Mouse (Mus musculus): Measurements from ENCODE around the gene Crispld2.

Crispld2 gene

DNA sequence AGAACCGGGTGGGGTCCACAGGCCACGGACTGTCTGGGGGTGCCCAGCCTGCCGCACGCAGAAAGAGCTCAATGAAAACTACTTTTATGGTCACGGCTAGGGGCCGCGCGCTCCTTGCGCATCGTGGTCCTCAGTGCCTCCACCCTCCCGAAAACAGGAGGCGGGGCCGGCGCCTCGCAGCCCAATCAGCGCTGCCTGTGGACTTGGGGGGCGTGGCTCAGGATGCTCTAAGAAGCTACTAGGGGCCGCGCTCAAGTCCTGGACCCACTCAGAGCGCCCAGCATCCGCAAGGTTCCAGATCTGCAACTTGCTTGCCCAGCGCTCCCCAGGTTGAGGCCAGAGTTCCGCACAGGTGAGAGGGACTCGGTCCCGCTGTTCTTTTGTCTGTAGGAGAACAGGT lies at the start of gene Crispld2:
Gene Crispld2 (plus strand): TSS at position 190 of the 400 bp plus-strand sequence.
- peak; percentile 11 to 53 for DNase-seq (ENCODE audit: low spot score in 2 of 2)

DNA sequence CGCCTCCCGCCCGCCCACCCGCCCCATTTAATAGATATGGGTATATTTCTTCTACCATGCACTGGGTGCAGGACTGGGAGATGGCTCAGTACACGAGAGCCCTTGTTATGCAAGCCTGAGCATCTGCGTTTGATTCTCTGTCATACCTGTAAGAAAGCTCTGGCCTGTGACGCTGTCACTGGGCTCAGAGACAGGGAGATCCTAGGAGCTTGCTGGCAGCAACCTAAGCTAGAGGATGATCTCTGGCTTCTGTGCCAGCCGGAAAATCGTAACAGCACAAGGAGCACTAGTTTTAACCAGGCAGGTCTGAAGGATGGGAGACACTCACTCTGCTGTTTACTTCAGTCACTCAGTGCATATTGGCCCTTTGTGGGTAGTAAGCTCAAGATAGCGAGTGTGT lies 48.6 kb upstream of the Crispld2 start:
- DNase-seq (ENCODE audit: low spot score in 2 of 2): no peak

DNA sequence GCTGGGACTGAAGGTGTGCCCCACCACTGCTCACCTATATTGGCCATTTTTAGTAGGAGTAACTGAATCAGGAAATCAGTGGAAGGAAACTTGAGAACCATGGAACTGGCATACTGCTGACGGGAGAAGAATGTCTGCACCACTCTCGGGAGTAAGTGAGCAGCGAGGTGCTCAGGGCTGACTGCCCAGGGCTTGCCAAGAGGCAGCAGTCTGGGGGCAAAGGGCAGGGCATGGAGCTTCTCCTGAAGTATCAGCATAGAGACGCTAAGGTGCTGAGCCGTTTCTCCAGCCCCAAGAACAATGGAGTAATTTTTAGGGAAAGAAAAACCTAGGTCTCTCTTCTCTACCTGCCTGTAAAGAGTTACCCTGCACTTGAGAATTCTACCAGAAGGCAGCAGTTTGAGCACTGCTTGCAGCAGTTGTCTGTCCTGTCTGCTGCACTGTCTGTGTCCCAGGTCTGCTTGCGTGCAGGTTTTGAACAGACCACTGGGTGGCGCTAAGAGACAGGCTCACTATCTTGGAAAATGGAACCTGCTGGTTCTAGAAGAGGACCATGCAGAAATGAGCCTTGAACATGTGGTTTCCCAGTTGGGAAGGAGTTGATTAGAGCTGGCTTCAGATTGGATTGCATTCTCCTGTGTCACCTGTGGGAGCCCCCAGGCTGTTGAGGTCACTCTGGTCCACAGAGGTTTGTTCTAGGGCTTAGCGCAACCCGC lies 48.0 kb upstream of the Crispld2 start:
- DNase-seq (ENCODE audit: low spot score in 2 of 2): peak in 1 of 2 experiments; percentile 82

DNA sequence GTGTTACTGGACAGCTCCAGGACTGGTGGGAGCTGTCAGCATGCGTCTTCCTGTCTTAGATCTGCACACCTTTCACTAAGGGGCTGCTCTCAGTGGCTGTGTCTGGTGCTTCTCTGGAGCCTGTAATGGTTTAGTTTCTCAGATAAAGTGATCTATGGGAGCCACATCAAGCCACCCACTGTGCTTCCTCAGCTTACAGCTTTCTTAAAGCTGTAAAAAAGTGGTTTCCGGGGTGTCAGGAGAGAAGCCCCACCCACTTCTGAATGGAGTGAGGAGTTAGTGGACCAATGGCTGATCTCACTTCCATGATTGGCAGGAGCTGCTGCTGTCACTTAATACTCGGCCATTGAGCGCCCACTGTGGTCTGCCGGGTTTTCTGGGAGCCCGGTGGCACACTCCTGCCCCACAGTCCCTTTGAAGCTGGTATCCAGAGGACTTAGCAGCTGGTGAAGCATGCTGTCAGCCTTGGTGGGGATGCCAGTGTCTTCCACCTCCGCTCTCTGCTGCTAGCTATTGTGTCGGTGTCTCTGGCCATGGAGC lies 45.8 kb upstream of the Crispld2 start:
- no peak for DNase-seq (ENCODE audit: low spot score in 2 of 2)

DNA sequence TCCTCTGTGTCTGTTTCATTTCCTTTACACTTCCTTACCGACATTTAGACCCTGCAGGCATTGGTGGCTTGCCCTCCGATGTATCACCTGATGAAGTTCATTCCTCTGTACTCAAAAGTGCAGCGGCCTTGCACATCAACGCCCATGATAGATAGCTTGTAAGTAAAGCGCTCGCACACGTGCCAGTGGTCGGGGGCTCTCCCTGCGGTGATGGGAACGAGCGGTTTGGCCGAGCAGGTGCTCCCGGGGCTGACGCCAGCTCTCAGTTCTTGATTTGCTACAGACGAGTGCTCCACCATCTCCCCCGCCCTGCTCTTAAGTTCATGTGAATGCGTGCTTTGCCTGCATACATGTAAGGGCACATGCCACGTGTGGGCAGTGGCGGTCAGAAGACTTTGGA lies 44.6 kb upstream of the Crispld2 start:
- no peak for DNase-seq (ENCODE audit: low spot score in 2 of 2)

- DNase-seq (ENCODE audit: low spot score in 2 of 2): peak in 1 of 2 experiments; percentile 46
Observed at GRCm38 (mm10) chr8:119948340-119948739, 43.9 kb upstream of the Crispld2 start.

DNA sequence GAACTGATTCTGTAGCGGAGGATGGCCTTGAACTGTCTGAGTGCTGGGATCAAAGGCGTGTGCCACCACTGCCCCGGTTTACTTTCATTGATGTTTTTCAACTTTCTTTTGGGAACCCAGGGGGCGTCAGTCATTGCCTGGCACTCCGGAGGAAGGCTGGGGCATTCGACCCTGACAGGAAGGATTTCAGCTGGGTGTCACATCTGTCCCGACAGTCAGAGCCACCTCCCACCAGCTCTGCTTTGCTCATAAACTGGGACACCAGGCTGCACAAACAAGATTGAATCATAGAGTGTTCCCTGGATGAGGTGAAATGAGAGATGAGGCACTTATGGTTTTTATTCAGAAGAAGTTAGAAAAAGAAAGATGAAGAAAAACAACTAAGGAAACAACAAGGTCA lies 40.0 kb upstream of the Crispld2 start:
- no peak for DNase-seq (ENCODE audit: low spot score in 2 of 2)

- peak; percentile 57 to 77 for DNase-seq (ENCODE audit: low spot score in 2 of 2)
Observed at GRCm38 (mm10) chr8:119952747-119953146, 39.5 kb upstream of the Crispld2 start.

- peak in 1 of 2 experiments; percentile 46 for DNase-seq (ENCODE audit: low spot score in 2 of 2)
Observed at GRCm38 (mm10) chr8:119955333-119955732, 36.9 kb upstream of the Crispld2 start.

DNA sequence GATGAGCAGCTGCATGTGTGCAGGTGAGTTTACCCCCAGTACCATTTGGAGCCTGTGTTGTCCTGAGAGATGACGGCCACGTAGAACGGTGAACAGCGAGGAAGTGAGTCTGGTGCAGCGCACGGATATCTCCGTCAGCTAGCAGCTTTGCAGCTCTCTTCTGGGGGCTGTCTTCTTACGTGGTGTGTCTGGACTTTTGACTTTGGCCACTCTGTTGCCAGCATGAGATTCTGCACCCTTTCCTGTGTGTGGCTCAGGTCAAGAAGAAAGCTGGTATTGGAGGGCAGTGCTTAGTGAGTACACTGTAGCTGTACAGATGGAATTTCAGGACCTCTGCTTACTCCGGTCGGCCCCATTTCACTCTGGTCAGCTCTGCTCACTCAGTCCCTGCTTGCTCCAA lies 34.2 kb upstream of the Crispld2 start:
- no peak for DNase-seq (ENCODE audit: low spot score in 2 of 2)

- peak; percentile 51 to 78 for DNase-seq (ENCODE audit: low spot score in 2 of 2)
Observed at GRCm38 (mm10) chr8:119960531-119961104, 31.6 kb upstream of the Crispld2 start.

GRCm38 (mm10) chr8:119964859-119965258 lies 27.4 kb upstream of the Crispld2 start:
- DNase-seq (ENCODE audit: low spot score in 2 of 2): no peak

- no peak for DNase-seq (ENCODE audit: low spot score in 2 of 2)
Observed at GRCm38 (mm10) chr8:119967435-119967834, 24.8 kb upstream of the Crispld2 start.

- DNase-seq (ENCODE audit: low spot score in 2 of 2): peak in 1 of 2 experiments; percentile 37
Observed at GRCm38 (mm10) chr8:119970169-119970568, 22.1 kb upstream of the Crispld2 start.

DNA sequence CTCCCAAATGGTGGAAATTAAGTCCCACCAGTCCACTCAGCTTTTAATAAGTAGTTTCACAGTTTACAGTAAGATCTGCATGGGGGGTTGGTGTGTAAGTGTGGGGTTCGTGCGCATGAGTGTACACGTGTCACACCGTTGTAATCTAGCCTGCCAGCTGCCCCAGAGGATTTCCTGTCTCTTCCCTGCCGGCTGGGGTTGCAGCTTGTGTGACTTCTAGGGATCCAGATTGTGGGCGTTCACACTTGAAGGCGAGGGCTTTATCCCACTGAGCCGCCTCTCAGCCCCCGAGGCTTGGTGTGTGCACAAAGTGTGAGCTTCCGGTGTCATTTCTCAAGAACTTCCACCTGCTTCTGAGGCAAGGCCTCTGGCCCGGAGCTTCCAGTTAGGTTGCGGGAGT lies 19.7 kb upstream of the Crispld2 start:
- DNase-seq (ENCODE audit: low spot score in 2 of 2): no peak

DNA sequence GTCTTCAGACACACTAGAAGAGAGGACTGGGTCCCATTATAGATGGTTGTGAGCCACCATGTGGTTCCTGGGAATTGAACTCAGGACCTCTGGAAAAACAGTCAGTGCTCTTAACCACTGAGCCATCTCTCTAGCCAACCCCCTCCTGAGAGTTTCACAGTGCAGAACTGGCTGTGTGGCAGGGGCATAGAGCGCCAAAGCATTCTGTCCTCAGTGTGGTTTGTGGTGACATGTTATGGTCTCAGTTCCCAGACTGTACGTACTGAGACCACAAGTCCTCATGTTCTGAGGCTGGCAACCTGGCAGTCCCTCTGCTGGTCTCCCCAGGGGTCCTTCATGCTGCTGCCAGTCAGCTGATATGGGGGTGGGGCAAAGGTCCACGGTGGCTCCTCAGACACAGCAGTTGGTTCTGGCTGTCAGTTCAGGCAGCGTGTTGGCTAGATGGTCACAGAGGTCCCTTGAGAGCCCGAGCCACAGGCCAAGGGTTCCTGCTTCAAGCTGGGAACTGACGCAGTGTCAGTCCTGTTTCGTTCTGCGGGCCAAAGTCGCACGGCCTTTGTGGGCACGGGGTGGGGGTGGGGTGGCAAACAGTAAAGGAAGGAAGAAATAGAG lies 13.4 kb upstream of the Crispld2 start:
- no peak for DNase-seq (ENCODE audit: low spot score in 2 of 2)

- no peak for DNase-seq (ENCODE audit: low spot score in 2 of 2)
Observed at GRCm38 (mm10) chr8:119981253-119981652, 11.0 kb upstream of the Crispld2 start.

DNA sequence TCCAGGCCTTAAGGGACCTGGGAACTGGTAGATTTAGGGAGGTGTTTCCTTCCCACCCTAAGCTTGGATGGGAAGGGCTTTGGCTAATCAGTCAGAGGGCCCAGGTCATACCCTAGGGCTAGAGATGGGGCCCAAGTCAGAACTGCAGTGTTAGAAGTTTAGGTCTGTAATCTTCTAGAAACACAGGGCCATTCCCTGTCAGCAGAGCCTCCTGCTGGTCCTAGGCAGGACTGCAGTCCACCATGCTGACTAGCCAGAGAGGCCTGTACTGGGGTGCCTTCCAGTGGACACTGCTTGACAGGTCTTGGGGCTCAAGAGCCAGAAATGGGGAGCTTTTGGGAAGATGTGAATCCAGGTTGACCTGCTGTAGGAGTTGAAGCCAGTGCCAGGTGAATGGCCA lies 8.2 kb upstream of the Crispld2 start:
- no peak for DNase-seq (ENCODE audit: low spot score in 2 of 2)

DNA sequence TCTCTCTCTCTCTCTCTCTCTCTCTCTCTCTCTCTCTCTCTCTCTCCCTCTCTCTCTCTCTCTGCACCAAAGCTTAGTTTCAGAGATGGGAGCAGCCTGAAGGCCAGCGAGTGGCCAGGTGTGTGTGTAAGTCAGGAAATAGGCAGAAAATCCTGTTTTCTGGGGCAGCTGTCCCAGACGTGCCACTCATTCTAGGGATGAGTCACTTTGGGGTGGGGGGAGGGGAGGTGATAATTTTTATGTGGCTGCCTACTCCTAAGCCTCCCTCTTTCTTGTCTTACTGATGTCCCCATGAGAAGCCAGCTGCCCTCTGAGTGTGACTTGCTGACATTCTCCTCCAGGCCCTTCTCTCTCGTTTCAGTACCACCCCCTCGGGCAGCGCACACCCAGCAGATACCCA lies 6.1 kb upstream of the Crispld2 start:
- no peak for DNase-seq (ENCODE audit: low spot score in 2 of 2)

- DNase-seq (ENCODE audit: low spot score in 2 of 2): no peak
Observed at GRCm38 (mm10) chr8:119988087-119988486, 4.2 kb upstream of the Crispld2 start.

DNA sequence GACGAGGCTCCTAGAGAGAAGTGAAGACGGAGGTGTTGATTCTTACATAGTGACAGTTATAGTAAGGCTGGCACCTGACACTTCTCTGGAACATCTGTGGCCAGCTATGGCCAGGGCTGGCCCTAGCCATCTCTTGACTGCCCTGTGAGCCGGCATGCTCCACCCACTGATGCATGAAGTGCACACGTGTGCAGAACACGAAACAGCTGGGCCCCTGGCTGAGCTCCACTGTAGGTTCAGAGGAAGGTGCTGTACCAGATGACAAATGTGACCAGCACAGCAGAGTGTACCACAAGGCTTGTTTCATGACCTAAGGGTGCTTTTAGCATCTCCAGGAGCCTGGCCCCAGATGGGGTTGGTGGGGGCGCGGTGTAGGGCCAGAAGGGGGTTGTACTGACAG lies 1.9 kb downstream of the Crispld2 start:
- no peak for DNase-seq (ENCODE audit: low spot score in 2 of 2)

- no peak for DNase-seq (ENCODE audit: low spot score in 2 of 2)
Observed at GRCm38 (mm10) chr8:119994556-119994955, 2.3 kb downstream of the Crispld2 start.

DNA sequence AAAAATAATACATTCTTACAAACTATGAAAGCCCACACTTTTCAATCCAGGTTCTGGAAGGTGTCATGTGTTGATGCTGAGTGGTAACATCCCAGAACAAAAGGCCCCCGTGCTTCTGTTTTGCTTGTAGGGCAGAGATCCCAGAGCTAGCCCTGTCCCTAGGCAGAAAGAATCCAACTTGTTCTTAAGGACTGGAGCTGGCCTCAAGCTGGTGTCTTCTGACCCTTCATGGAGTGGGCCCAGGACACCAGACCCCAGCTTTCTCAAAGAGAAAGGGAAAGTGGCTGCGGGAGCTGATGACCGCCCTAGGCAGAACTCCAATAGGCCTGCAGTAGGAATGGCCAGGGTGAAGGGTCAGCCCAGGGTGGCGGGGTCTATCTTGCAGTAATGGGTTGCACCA lies 5.0 kb downstream of the Crispld2 start:
- DNase-seq (ENCODE audit: low spot score in 2 of 2): no peak
